In the genomic region with DNA sequence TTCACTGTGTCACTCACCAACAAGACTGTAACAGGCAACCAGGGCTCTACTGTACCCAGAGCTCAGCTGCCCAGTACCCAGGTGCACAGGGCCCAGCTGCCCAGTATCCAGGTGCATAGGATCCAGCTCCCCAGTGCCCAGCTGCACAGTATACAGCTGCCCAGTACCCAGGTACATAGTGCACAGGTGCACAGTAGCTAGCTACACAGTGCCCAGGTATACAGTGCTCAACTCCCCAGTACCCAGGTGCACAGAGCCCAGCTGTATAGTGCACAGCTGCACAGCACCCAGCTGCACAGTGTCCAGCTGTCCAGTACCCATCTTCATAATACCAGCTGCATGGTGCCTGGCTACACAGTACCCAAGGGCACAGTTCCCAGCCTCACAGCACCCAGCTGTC, we compare ENCODE assay signal across 21 mouse cellular contexts. TPM values are rescaled to one million over a fixed set of nuclear protein-coding genes. Genes with fewer than 3 reads are reported as not detected.
DNase-seq lines count a peak whose midpoint lies in the region; ATAC-seq lines count a peak whose summit lies in the region.
"Had no signal": no experiment of that assay in that cellular context is flagged by ENCODE, and none has a peak within 500 bp of the region (broad histone marks: within the 10 kb centered on the region; RNA-seq: fewer than 3 reads in every experiment).

No protein-coding gene starts in this region.

- no peak overlapping the region for H3K9ac ChIP-seq in heart, embryonic 11.5 days (ENCODE audit: low read depth, low read length)
- no peak overlapping the region for H3K9ac ChIP-seq in kidney, embryonic 16.5 days (replicated peaks; ENCODE audit: low read length)
- no peak overlapping the region for H3K9ac ChIP-seq in midbrain, embryonic 15.5 days
- no peak overlapping the region for H3K9ac ChIP-seq in midbrain, embryonic 11.5 days (ENCODE audit: low read length)
- H3K9ac ChIP-seq in stomach, embryonic 15.5 days: no peak overlapping the region

- H3K27ac ChIP-seq in heart, embryonic 11.5 days (ENCODE audit: low read depth, low read length): no peak overlapping the region
- no peak overlapping the region for H3K27ac ChIP-seq in kidney, embryonic 16.5 days (ENCODE audit: low read length)
- no peak overlapping the region for H3K27ac ChIP-seq in midbrain, embryonic 15.5 days
- H3K27ac ChIP-seq in midbrain, embryonic 11.5 days (ENCODE audit: low read depth, low read length): no peak overlapping the region
- no peak overlapping the region for H3K27ac ChIP-seq in stomach, embryonic 15.5 days
- H3K27ac ChIP-seq: heart, embryonic 10.5 days had no signal

- 0 out of 2 replicates have a peak, but pooled peaks have one; percentile 46 for ATAC-seq in heart, embryonic 11.5 days (replicated peaks; ENCODE audit: insufficient number of reproducible peaks, low FRiP score, low TSS enrichment)
- ATAC-seq in kidney, embryonic 16.5 days (ENCODE audit: low FRiP score, low TSS enrichment): peak; percentile 69; the same call in 1 of the 2 replicates
- ATAC-seq in midbrain, embryonic 15.5 days (replicated peaks): 0 out of 2 replicates have a peak, but pooled peaks have one; percentile 50
- no peak for ATAC-seq in midbrain, embryonic 11.5 days (ENCODE audit: low FRiP score)
- 0 out of 2 replicates have a peak, but pooled peaks have one; percentile 43 for ATAC-seq in stomach, embryonic 15.5 days (ENCODE audit: insufficient read depth, low FRiP score, low read depth)
- ATAC-seq: forebrain, embryonic 14.5 days had no signal

- H3K4me1 ChIP-seq in heart, embryonic 11.5 days (ENCODE audit: control insufficient read depth, insufficient read depth, low read length): no peaks in the 10 kb centered on the region
- H3K4me1 ChIP-seq in kidney, embryonic 16.5 days (ENCODE audit: insufficient read depth, low read length): no peaks in the 10 kb centered on the region
- no peaks in the 10 kb centered on the region; the same call in 1 of the 2 replicates for H3K4me1 ChIP-seq in midbrain, embryonic 15.5 days
- H3K4me1 ChIP-seq in midbrain, embryonic 11.5 days (ENCODE audit: control insufficient read depth, insufficient read depth, low read length): no peaks in the 10 kb centered on the region
- no peaks in the 10 kb centered on the region for H3K4me1 ChIP-seq in stomach, embryonic 15.5 days
- H3K4me1 ChIP-seq: heart, embryonic 10.5 days had no signal

- H3K9me3 ChIP-seq in heart, embryonic 11.5 days (replicated peaks; ENCODE audit: control insufficient read depth, low read length): no peaks in the 10 kb centered on the region
- H3K9me3 ChIP-seq in kidney, embryonic 16.5 days (ENCODE audit: low read length): no peaks in the 10 kb centered on the region
- no peaks in the 10 kb centered on the region for H3K9me3 ChIP-seq in midbrain, embryonic 15.5 days
- no peaks in the 10 kb centered on the region for H3K9me3 ChIP-seq in midbrain, embryonic 11.5 days (ENCODE audit: control insufficient read depth, low read length)
- H3K9me3 ChIP-seq in stomach, embryonic 15.5 days: no peaks in the 10 kb centered on the region
- H3K9me3 ChIP-seq: heart, embryonic 10.5 days had no signal

- no peak overlapping the region for H3K4me3 ChIP-seq in heart, embryonic 11.5 days (ENCODE audit: low read depth, low read length)
- H3K4me3 ChIP-seq in kidney, embryonic 16.5 days (ENCODE audit: low read length): no peak overlapping the region
- H3K4me3 ChIP-seq in midbrain, embryonic 15.5 days: no peak overlapping the region
- no peak overlapping the region for H3K4me3 ChIP-seq in midbrain, embryonic 11.5 days (ENCODE audit: low read depth, low read length)
- no peak overlapping the region for H3K4me3 ChIP-seq in stomach, embryonic 15.5 days (replicated peaks)
- H3K4me3 ChIP-seq: heart, embryonic 10.5 days had no signal

- H3K4me2 ChIP-seq in heart, embryonic 11.5 days: no peak overlapping the region
- H3K4me2 ChIP-seq in kidney, embryonic 16.5 days (replicated peaks; ENCODE audit: low read depth, low read length): no peak overlapping the region
- no peak overlapping the region for H3K4me2 ChIP-seq in midbrain, embryonic 15.5 days
- H3K4me2 ChIP-seq in midbrain, embryonic 11.5 days: no peak overlapping the region
- H3K4me2 ChIP-seq in stomach, embryonic 15.5 days: no peak overlapping the region

- no peaks in the 10 kb centered on the region for H3K27me3 ChIP-seq in heart, embryonic 11.5 days (ENCODE audit: control insufficient read depth, insufficient read depth, low read length)
- no peaks in the 10 kb centered on the region for H3K27me3 ChIP-seq in kidney, embryonic 16.5 days (ENCODE audit: insufficient read depth, low read length)
- H3K27me3 ChIP-seq in midbrain, embryonic 15.5 days (replicated peaks): no peaks in the 10 kb centered on the region
- H3K27me3 ChIP-seq in midbrain, embryonic 11.5 days (ENCODE audit: control insufficient read depth, insufficient read depth, low read length): no peaks in the 10 kb centered on the region
- H3K27me3 ChIP-seq in stomach, embryonic 15.5 days (replicated peaks): no peaks in the 10 kb centered on the region

- no peaks in the 10 kb centered on the region for H3K36me3 ChIP-seq in heart, embryonic 11.5 days (ENCODE audit: control insufficient read depth, insufficient read depth, low read length)
- no peaks in the 10 kb centered on the region for H3K36me3 ChIP-seq in kidney, embryonic 16.5 days (ENCODE audit: insufficient read depth, low read length)
- H3K36me3 ChIP-seq in midbrain, embryonic 15.5 days (replicated peaks): peaks cover 40% of the 10 kb centered on the region; the same call in 1 of the 2 replicates
- 0 out of 2 replicates have a peak, but pooled peaks cover 3% of the 10 kb centered on the region for H3K36me3 ChIP-seq in midbrain, embryonic 11.5 days (ENCODE audit: control insufficient read depth, insufficient read depth, low read length)
- H3K36me3 ChIP-seq in stomach, embryonic 15.5 days: no peaks in the 10 kb centered on the region

- DNase-seq in heart, adult 9 months (ENCODE audit: low spot score in 2 of 2): no peak
- no peak for DNase-seq in kidney, postnatal 25 days
- no peak for DNase-seq in midbrain, embryonic 11.5 days (ENCODE audit: low spot score, missing footprints)
- DNase-seq in frontal cortex, postnatal 10 days (ENCODE audit: low spot score in 2 of 2): no peak
- DNase-seq: adrenal gland, postnatal 14 days; cerebellum, adult 9-11 months; gastrocnemius, postnatal 36 days; kidney, adult 18-20 months; lung, postnatal 10 days; right cerebral cortex, postnatal 14 days; spleen, adult 18-20 months had no signal

RNA-seq across cellular contexts. Expression of a gene that starts 41.5 kb away (rescaled TPM):
- polyA plus RNA-seq in heart, embryonic 11.5 days (2014; fragmentation: Nextera tagmentation; extraction: Ambion mirVana): not detected in 2 replicates
- 0.09 TPM in 1 of 2 replicates, not detected in the other for polyA plus RNA-seq in kidney, embryonic 16.5 days (2015; fragmentation: Nextera tagmentation; extraction: Ambion mirVana)
- 0.09 and 0.14 TPM in 2 replicates for polyA plus RNA-seq in midbrain, embryonic 15.5 days (2015; fragmentation: Nextera tagmentation; extraction: Ambion mirVana)
- polyA plus RNA-seq in midbrain, embryonic 11.5 days (2014; fragmentation: Nextera tagmentation; extraction: Ambion mirVana): 0.16 TPM in 1 of 2 replicates, not detected in the other
- polyA plus RNA-seq in stomach, embryonic 15.5 days (2015; fragmentation: Nextera tagmentation; extraction: Ambion mirVana): 0.48 and 0.57 TPM in 2 replicates
- polyA plus RNA-seq: cortical plate, adult 2 months; forebrain, embryonic 14.5 days; heart, embryonic 10.5 days; large intestine, adult 2 months; limb, embryonic 11.5 days; liver, embryonic 16.5 days had no signal

RNA-seq across cellular contexts. Expression of a gene that starts 42.3 kb away (rescaled TPM):
- polyA plus RNA-seq in heart, embryonic 11.5 days (2014; fragmentation: Nextera tagmentation; extraction: Ambion mirVana): 2.6 and 3.5 TPM in 2 replicates
- polyA plus RNA-seq in kidney, embryonic 16.5 days (2015; fragmentation: Nextera tagmentation; extraction: Ambion mirVana): 6.1 and 8.1 TPM in 2 replicates
- 23.9 and 27.4 TPM in 2 replicates for polyA plus RNA-seq in midbrain, embryonic 15.5 days (2015; fragmentation: Nextera tagmentation; extraction: Ambion mirVana)
- polyA plus RNA-seq in midbrain, embryonic 11.5 days (2014; fragmentation: Nextera tagmentation; extraction: Ambion mirVana): 10.8 TPM in 2 replicates
- 6.9 and 8.8 TPM in 2 replicates for polyA plus RNA-seq in stomach, embryonic 15.5 days (2015; fragmentation: Nextera tagmentation; extraction: Ambion mirVana)

RNA-seq across cellular contexts. Expression of a gene that starts 47.2 kb away (rescaled TPM):
- 7.0 and 9.7 TPM in 2 replicates for polyA plus RNA-seq in heart, embryonic 11.5 days (2014; fragmentation: Nextera tagmentation; extraction: Ambion mirVana)
- polyA plus RNA-seq in kidney, embryonic 16.5 days (2015; fragmentation: Nextera tagmentation; extraction: Ambion mirVana): 7.2 and 7.9 TPM in 2 replicates
- polyA plus RNA-seq in midbrain, embryonic 15.5 days (2015; fragmentation: Nextera tagmentation; extraction: Ambion mirVana): 3.9 TPM in 2 replicates
- polyA plus RNA-seq in midbrain, embryonic 11.5 days (2014; fragmentation: Nextera tagmentation; extraction: Ambion mirVana): 0.98 and 1.2 TPM in 2 replicates
- 12.6 and 15.2 TPM in 2 replicates for polyA plus RNA-seq in stomach, embryonic 15.5 days (2015; fragmentation: Nextera tagmentation; extraction: Ambion mirVana)
